Mouse (Mus musculus): ENCODE data around the gene 2210010C04Rik. TPM values are rescaled to one million over a fixed set of nuclear protein-coding genes. Genes with fewer than 3 reads are reported as not detected.
A peak's percentile ranks its signal among the peaks of the same experiment; 100 is the strongest.

2210010C04Rik gene
- polyA plus RNA-seq, 1 experiment: not detected

- TF ChIP-seq USF1 (IDR thresholded peaks at IDR 0.05; ENCODE audit: low read depth): no peak
- no peak for TF ChIP-seq MAX (IDR thresholded peaks at IDR 0.05)
- no peak for TF ChIP-seq CEBPB (IDR thresholded peaks at IDR 0.05; ENCODE audit: low read depth)
- no peak for TF ChIP-seq FOSL1 (IDR thresholded peaks at IDR 0.05; ENCODE audit: insufficient read depth, low read length, poor library complexity, severe bottlenecking)
- no peak for TF ChIP-seq MYOG (IDR thresholded peaks at IDR 0.05; ENCODE audit: control insufficient read depth, extremely low read depth, insufficient read length)
- TF ChIP-seq MYOD1 (IDR thresholded peaks at IDR 0.05; ENCODE audit: control insufficient read depth, insufficient read length, low read depth): no peak
- TF ChIP-seq CTCF (IDR thresholded peaks at IDR 0.05; ENCODE audit: control insufficient read depth, insufficient read depth, insufficient read length): no peak
- Histone ChIP-seq H3K4me3 (ENCODE audit: insufficient read depth, poor library complexity, severe bottlenecking) (no peak overlapping the region), H3K36me3 (ENCODE audit: control insufficient read depth, insufficient read depth) (no peaks in the 10 kb centered on the region), H3K79me2 (ENCODE audit: control insufficient read depth, insufficient read depth) (no peaks in the 10 kb centered on the region), H3ac (ENCODE audit: control insufficient read depth, insufficient read length, low read depth) (no peak overlapping the region), H3K27me3 (ENCODE audit: control insufficient read depth, insufficient read depth, insufficient read length) (no peaks in the 10 kb centered on the region), H3K79me3 (ENCODE audit: low read depth) (no peaks in the 10 kb centered on the region)
Measured at GRCm38 (mm10) chr6:41062081-41062480, 26.8 kb upstream of the 2210010C04Rik start.

- H3K79me3 ChIP-seq (ENCODE audit: low read depth): no peaks in the 10 kb centered on the region
- no peaks in the 10 kb centered on the region for H3K27me3 ChIP-seq (ENCODE audit: control insufficient read depth, insufficient read depth, insufficient read length)
- no peaks in the 10 kb centered on the region for H3K36me3 ChIP-seq (ENCODE audit: control insufficient read depth, insufficient read depth)
- H3ac ChIP-seq (ENCODE audit: control insufficient read depth, insufficient read length, low read depth): no peak overlapping the region
- no peaks in the 10 kb centered on the region for H3K79me2 ChIP-seq (ENCODE audit: control insufficient read depth, insufficient read depth)
- TF ChIP-seq MAX (IDR thresholded peaks at IDR 0.05): no peak
- peak; percentile 14 for TF ChIP-seq CTCF (IDR thresholded peaks at IDR 0.05; ENCODE audit: control insufficient read depth, insufficient read depth, insufficient read length)
- no peak for TF ChIP-seq CEBPB (IDR thresholded peaks at IDR 0.05; ENCODE audit: low read depth)
- no peak for TF ChIP-seq MYOD1 (IDR thresholded peaks at IDR 0.05; ENCODE audit: control insufficient read depth, insufficient read length, low read depth)
- TF ChIP-seq FOSL1 (IDR thresholded peaks at IDR 0.05; ENCODE audit: insufficient read depth, low read length, poor library complexity, severe bottlenecking): no peak
- TF ChIP-seq USF1 (IDR thresholded peaks at IDR 0.05; ENCODE audit: low read depth): no peak
- no peak overlapping the region for H3K4me3 ChIP-seq (ENCODE audit: insufficient read depth, poor library complexity, severe bottlenecking)
Measured at GRCm38 (mm10) chr6:41061085-41061484, 25.8 kb upstream of the 2210010C04Rik start.

DNA sequence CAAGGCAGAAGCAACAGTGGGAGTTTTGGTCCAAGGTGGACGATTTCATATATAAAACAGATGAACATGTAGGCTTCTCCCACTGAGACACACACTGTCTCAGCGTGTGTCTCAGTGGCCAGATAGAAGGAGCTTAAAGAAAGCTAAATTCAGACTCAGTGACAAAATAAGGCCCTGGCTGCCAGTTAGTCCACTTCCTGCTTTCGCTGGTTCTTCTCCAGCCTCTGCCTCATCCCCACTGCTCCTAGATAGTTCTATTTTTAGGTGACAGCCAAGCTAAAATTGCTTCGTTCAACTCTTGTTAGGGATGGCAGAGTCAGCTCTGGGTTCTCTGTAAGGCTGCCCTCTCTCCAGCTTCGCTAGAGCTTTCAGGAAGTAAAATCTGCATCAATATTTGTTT, 22.3 kb upstream of the 2210010C04Rik start:
- Histone ChIP-seq H3K79me3 (ENCODE audit: low read depth) (no peaks in the 10 kb centered on the region), H3K4me3 (ENCODE audit: insufficient read depth, poor library complexity, severe bottlenecking) (no peak overlapping the region), H3K79me2 (ENCODE audit: control insufficient read depth, insufficient read depth) (no peaks in the 10 kb centered on the region), H3K36me3 (ENCODE audit: control insufficient read depth, insufficient read depth) (no peaks in the 10 kb centered on the region), H3K27me3 (ENCODE audit: control insufficient read depth, insufficient read depth, insufficient read length) (no peaks in the 10 kb centered on the region), H3ac (ENCODE audit: control insufficient read depth, insufficient read length, low read depth) (no peak overlapping the region)
- TF ChIP-seq MYOG (IDR thresholded peaks at IDR 0.05; ENCODE audit: control insufficient read depth, extremely low read depth, insufficient read length) (no peak), MYOD1 (IDR thresholded peaks at IDR 0.05; ENCODE audit: control insufficient read depth, insufficient read length, low read depth) (no peak), USF1 (IDR thresholded peaks at IDR 0.05; ENCODE audit: low read depth) (no peak), MAX (IDR thresholded peaks at IDR 0.05) (no peak), FOSL1 (IDR thresholded peaks at IDR 0.05; ENCODE audit: insufficient read depth, low read length, poor library complexity, severe bottlenecking) (no peak), CTCF (IDR thresholded peaks at IDR 0.05; ENCODE audit: control insufficient read depth, insufficient read depth, insufficient read length) (no peak), CEBPB (IDR thresholded peaks at IDR 0.05; ENCODE audit: low read depth) (no peak)

- no peak overlapping the region for H3K4me3 ChIP-seq (ENCODE audit: insufficient read depth, poor library complexity, severe bottlenecking)
- no peaks in the 10 kb centered on the region for H3K79me2 ChIP-seq (ENCODE audit: control insufficient read depth, insufficient read depth)
- H3K36me3 ChIP-seq (ENCODE audit: control insufficient read depth, insufficient read depth): no peaks in the 10 kb centered on the region
- TF ChIP-seq CEBPB (IDR thresholded peaks at IDR 0.05; ENCODE audit: low read depth): no peak
- no peak for TF ChIP-seq MYOG (IDR thresholded peaks at IDR 0.05; ENCODE audit: control insufficient read depth, extremely low read depth, insufficient read length)
- TF ChIP-seq USF1 (IDR thresholded peaks at IDR 0.05; ENCODE audit: low read depth): no peak
- TF ChIP-seq CTCF (IDR thresholded peaks at IDR 0.05; ENCODE audit: control insufficient read depth, insufficient read depth, insufficient read length): no peak
- TF ChIP-seq FOSL1 (IDR thresholded peaks at IDR 0.05; ENCODE audit: insufficient read depth, low read length, poor library complexity, severe bottlenecking): no peak
- TF ChIP-seq MAX (IDR thresholded peaks at IDR 0.05): no peak
- no peak for TF ChIP-seq MYOD1 (IDR thresholded peaks at IDR 0.05; ENCODE audit: control insufficient read depth, insufficient read length, low read depth)
- H3ac ChIP-seq (ENCODE audit: control insufficient read depth, insufficient read length, low read depth): no peak overlapping the region
- no peaks in the 10 kb centered on the region for H3K79me3 ChIP-seq (ENCODE audit: low read depth)
- no peaks in the 10 kb centered on the region for H3K27me3 ChIP-seq (ENCODE audit: control insufficient read depth, insufficient read depth, insufficient read length)
Measured at GRCm38 (mm10) chr6:41055581-41055980, 20.3 kb upstream of the 2210010C04Rik start.

- H3K36me3 ChIP-seq (ENCODE audit: control insufficient read depth, insufficient read depth): no peaks in the 10 kb centered on the region
- H3K4me3 ChIP-seq (ENCODE audit: insufficient read depth, poor library complexity, severe bottlenecking): no peak overlapping the region
- TF ChIP-seq MAX (IDR thresholded peaks at IDR 0.05) (no peak), MYOD1 (IDR thresholded peaks at IDR 0.05; ENCODE audit: control insufficient read depth, insufficient read length, low read depth) (no peak), FOSL1 (IDR thresholded peaks at IDR 0.05; ENCODE audit: insufficient read depth, low read length, poor library complexity, severe bottlenecking) (no peak), CEBPB (IDR thresholded peaks at IDR 0.05; ENCODE audit: low read depth) (no peak), MYOG (IDR thresholded peaks at IDR 0.05; ENCODE audit: control insufficient read depth, extremely low read depth, insufficient read length) (no peak), CTCF (IDR thresholded peaks at IDR 0.05; ENCODE audit: control insufficient read depth, insufficient read depth, insufficient read length) (no peak), USF1 (IDR thresholded peaks at IDR 0.05; ENCODE audit: low read depth) (no peak)
- H3K79me2 ChIP-seq (ENCODE audit: control insufficient read depth, insufficient read depth): no peaks in the 10 kb centered on the region
- H3K27me3 ChIP-seq (ENCODE audit: control insufficient read depth, insufficient read depth, insufficient read length): no peaks in the 10 kb centered on the region
- no peak overlapping the region for H3ac ChIP-seq (ENCODE audit: control insufficient read depth, insufficient read length, low read depth)
- H3K79me3 ChIP-seq (ENCODE audit: low read depth): no peaks in the 10 kb centered on the region
Measured at GRCm38 (mm10) chr6:41054379-41054778, 19.1 kb upstream of the 2210010C04Rik start.

GRCm38 (mm10) chr6:41051824-41052223, 16.5 kb upstream of the 2210010C04Rik start:
- no peak overlapping the region for H3K4me3 ChIP-seq (ENCODE audit: insufficient read depth, poor library complexity, severe bottlenecking)
- no peaks in the 10 kb centered on the region for H3K79me3 ChIP-seq (ENCODE audit: low read depth)
- H3ac ChIP-seq (ENCODE audit: control insufficient read depth, insufficient read length, low read depth): no peak overlapping the region
- no peaks in the 10 kb centered on the region for H3K79me2 ChIP-seq (ENCODE audit: control insufficient read depth, insufficient read depth)
- H3K27me3 ChIP-seq (ENCODE audit: control insufficient read depth, insufficient read depth, insufficient read length): no peaks in the 10 kb centered on the region
- no peak for TF ChIP-seq CTCF (IDR thresholded peaks at IDR 0.05; ENCODE audit: control insufficient read depth, insufficient read depth, insufficient read length)
- TF ChIP-seq MYOG (IDR thresholded peaks at IDR 0.05; ENCODE audit: control insufficient read depth, extremely low read depth, insufficient read length): no peak
- TF ChIP-seq MYOD1 (IDR thresholded peaks at IDR 0.05; ENCODE audit: control insufficient read depth, insufficient read length, low read depth): no peak
- TF ChIP-seq CEBPB (IDR thresholded peaks at IDR 0.05; ENCODE audit: low read depth): peak; percentile 82
- TF ChIP-seq MAX (IDR thresholded peaks at IDR 0.05): no peak
- no peak for TF ChIP-seq FOSL1 (IDR thresholded peaks at IDR 0.05; ENCODE audit: insufficient read depth, low read length, poor library complexity, severe bottlenecking)
- TF ChIP-seq USF1 (IDR thresholded peaks at IDR 0.05; ENCODE audit: low read depth): no peak
- H3K36me3 ChIP-seq (ENCODE audit: control insufficient read depth, insufficient read depth): no peaks in the 10 kb centered on the region
